Mouse (Mus musculus): ENCODE measurements around the gene Tenm2.

- no peak for TF ChIP-seq GATA1 (IDR thresholded peaks at IDR 0.05; ENCODE audit: borderline replicate concordance, low read length)
- no peak for TF ChIP-seq FLI1 (IDR thresholded peaks at IDR 0.05; ENCODE audit: low read length)
Measured at GRCm38 (mm10) chr11:36037311-36037710, 1198.5 kb downstream of the Tenm2 start.
